Mouse (Mus musculus) C3H10T1/2 (cell line): ENCODE results near the gene Vcpkmt. TPM values are rescaled to one million over a fixed set of nuclear protein-coding genes. Genes with fewer than 3 reads are reported as not detected.

Source experiments
- polyA plus RNA-seq, 2 experiments: library from polyadenylated mRNA; unstranded; fragments of >200 nt; fragmentation: generic; extraction: Trizol; gene quantifications; one replicate each; pipeline ENCODE4 v1.2.1; 2012; ENCODE audit warnings: missing spikeins in 2 of 2

The Vcpkmt gene
- 10 to 100 TPM; 12.0 to 12.5 TPM for polyA plus RNA-seq

DNA sequence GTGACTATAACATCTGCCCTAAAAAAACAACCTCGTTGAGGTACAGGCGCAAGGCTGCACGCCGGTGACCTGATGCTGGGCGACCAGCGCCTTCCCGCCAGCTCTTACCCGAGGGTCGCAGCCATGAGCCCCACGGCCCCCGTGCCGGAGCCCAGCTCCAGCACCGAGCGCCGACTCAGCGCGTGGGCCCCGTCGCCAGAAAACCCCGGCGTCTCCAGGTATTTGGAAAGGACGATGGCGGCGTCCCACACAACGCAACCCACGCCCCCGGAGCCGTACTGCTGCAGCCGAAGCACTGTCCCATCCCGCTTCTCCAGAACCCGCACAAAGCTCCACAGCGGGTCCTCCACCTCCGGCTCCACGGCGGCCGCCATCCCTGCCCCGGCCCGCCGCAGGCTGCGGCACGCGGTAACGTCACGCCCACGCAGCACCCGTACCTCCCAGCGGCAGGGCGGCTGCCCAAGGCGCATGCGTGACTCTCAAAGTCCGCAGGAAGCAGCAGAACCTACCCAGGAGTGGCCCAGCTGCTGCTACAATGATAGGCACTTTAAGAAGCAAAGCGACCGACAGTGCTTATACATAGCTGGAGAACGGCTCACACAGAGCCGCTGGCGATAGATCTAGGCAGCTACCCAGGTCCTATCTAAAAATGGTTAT is at the start of gene Vcpkmt:
Vcpkmt (minus strand) TSS at position 416 of the 657 bp plus-strand sequence.

Other genes with a start within 250 kb of the Vcpkmt start
- gene Nemf, start 225.9 kb downstream of the Vcpkmt start, polyA plus RNA-seq: 1 to 10 TPM; 1.1 to 5.3 TPM
- 10 to 100 TPM; 59.3 to 61.1 TPM for gene Arf6, start 210.9 kb downstream of the Vcpkmt start, polyA plus RNA-seq
- gene Gm9887, start 210.6 kb downstream of the Vcpkmt start, polyA plus RNA-seq: 1 to 10 TPM; 1.3 to 3.4 TPM
- 1 to 10 TPM in 1 of 2 experiments, under 1 TPM in 1; 0.16 to 2.5 TPM for gene Sos2, start 98.8 kb upstream of the Vcpkmt start, polyA plus RNA-seq
- 1 to 10 TPM in 1 of 2 experiments, under 1 TPM in 1; 0.37 to 2.2 TPM for gene L2hgdh, start 141.8 kb upstream of the Vcpkmt start, polyA plus RNA-seq
- 1 to 10 TPM in 1 of 2 experiments, under 1 TPM in 1; 0.82 to 8.3 TPM for gene Atp5s, start 141.9 kb upstream of the Vcpkmt start, polyA plus RNA-seq
- gene Cdkl1, start 208.2 kb upstream of the Vcpkmt start, polyA plus RNA-seq: not detected